Mouse (Mus musculus) heart, adult 2 months (tissue): Measurements from ENCODE around the gene 1700016D06Rik.

Experiments used
- CTCF ChIP-seq: fragments of 200-600 bp; IDR thresholded peaks from 2 replicates; pipeline ENCODE4 v1.8.1; 2022; ENCODE audit warnings: antibody characterized with exemption, mild to moderate bottlenecking, moderate library complexity
- EP300 ChIP-seq: fragments of 200-500 bp; IDR thresholded peaks from 2 replicates; pipeline ENCODE4 v1.6.1; 2011; ENCODE audit warnings: low read depth, low read length, control low read depth; ENCODE audit not compliant: insufficient read depth

DNA sequence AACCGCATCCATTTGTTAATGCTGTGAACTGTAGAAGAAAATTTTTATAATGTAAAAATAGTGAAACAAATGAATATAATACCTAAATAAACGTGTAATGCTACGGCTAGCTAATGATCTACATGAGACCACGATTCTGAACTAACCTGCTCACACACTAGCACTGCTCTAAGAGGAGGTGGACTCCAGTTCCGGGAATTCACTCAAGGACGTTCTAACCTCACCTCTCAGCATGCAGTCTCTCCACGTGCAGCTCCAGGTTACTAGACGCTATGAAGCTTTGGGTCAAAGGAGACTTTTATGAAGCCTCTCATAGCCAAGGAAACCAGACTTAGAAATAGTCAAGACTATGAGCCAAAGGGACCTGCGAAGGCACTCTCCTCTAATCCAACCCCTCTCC, 73.1 kb downstream of the 1700016D06Rik start:
- TF ChIP-seq EP300 (no peak), CTCF (no peak)
